Mouse (Mus musculus): Measurements from ENCODE around the gene Ube2z. TPM values are rescaled to one million over a fixed set of nuclear protein-coding genes. Genes with fewer than 3 reads are reported as not detected.

Ube2z gene
- polyA plus RNA-seq, 1 experiment from 2014 or later: 32.7 TPM

- DNase-seq (no peak), ATAC-seq (ENCODE audit: low FRiP score, low TSS enrichment) (no peak)
- WGBS: 76% methylated on average over 3 of the region's 3 CpGs
- H3K4me3 ChIP-seq (replicated peaks; ENCODE audit: low read depth, low read length): no peak overlapping the region
- no peak overlapping the region for H3K9ac ChIP-seq (replicated peaks; ENCODE audit: low read length)
- H3K4me1 ChIP-seq (ENCODE audit: control insufficient read depth, insufficient read depth, low read length): no peaks in the 10 kb centered on the region
- H3K9me3 ChIP-seq (ENCODE audit: control insufficient read depth, low read length): no peaks in the 10 kb centered on the region; the same call in 1 of the 2 replicates
- no peak overlapping the region for H3K27ac ChIP-seq (replicated peaks; ENCODE audit: low read depth, low read length)
- no peak overlapping the region for H3K4me2 ChIP-seq (ENCODE audit: low read length)
- H3K27me3 ChIP-seq (ENCODE audit: control insufficient read depth, insufficient read depth, low read length): no peaks in the 10 kb centered on the region
- H3K36me3 ChIP-seq (ENCODE audit: control insufficient read depth, insufficient read depth, low read length): no peaks in the 10 kb centered on the region
Observed at GRCm38 (mm10) chr11:96082682-96083081, 17.5 kb upstream of the Ube2z start.

GRCm38 (mm10) chr11:96080736-96081135 lies 15.5 kb upstream of the Ube2z start:
- Histone ChIP-seq H3K9me3 (ENCODE audit: control insufficient read depth, low read length) (no peaks in the 10 kb centered on the region), H3K36me3 (ENCODE audit: control insufficient read depth, insufficient read depth, low read length) (no peaks in the 10 kb centered on the region), H3K4me3 (replicated peaks; ENCODE audit: low read depth, low read length) (no peak overlapping the region), H3K4me2 (ENCODE audit: low read length) (no peak overlapping the region), H3K4me1 (ENCODE audit: control insufficient read depth, insufficient read depth, low read length) (no peaks in the 10 kb centered on the region), H3K9ac (replicated peaks; ENCODE audit: low read length) (no peak overlapping the region), H3K27ac (replicated peaks; ENCODE audit: low read depth, low read length) (no peak overlapping the region), H3K27me3 (ENCODE audit: control insufficient read depth, insufficient read depth, low read length) (no peaks in the 10 kb centered on the region)
- ATAC-seq (ENCODE audit: low FRiP score, low TSS enrichment) (no peak), DNase-seq (no peak)
- 82% methylated on average over 5 of the region's 5 CpGs for WGBS

- Histone ChIP-seq H3K4me1 (ENCODE audit: control insufficient read depth, insufficient read depth, low read length) (peaks cover 14% of the 10 kb centered on the region), H3K4me3 (replicated peaks; ENCODE audit: low read depth, low read length) (peak overlapping the region; percentile 29), H3K4me2 (ENCODE audit: low read length) (peak overlapping the region; percentile 54), H3K36me3 (ENCODE audit: control insufficient read depth, insufficient read depth, low read length) (peaks cover 9% of the 10 kb centered on the region), H3K27ac (replicated peaks; ENCODE audit: low read depth, low read length) (peak overlapping the region; percentile 75), H3K27me3 (ENCODE audit: control insufficient read depth, insufficient read depth, low read length) (no peaks in the 10 kb centered on the region), H3K9ac (replicated peaks; ENCODE audit: low read length) (0 out of 2 replicates have a peak overlapping the region, but pooled peaks have one; percentile 44), H3K9me3 (ENCODE audit: control insufficient read depth, low read length) (no peaks in the 10 kb centered on the region)
- 71% methylated on average over 13 of the region's 13 CpGs for WGBS
- ATAC-seq (ENCODE audit: low FRiP score, low TSS enrichment): no peak
- DNase-seq: no peak
Observed at GRCm38 (mm10) chr11:96076221-96077105, 11.3 kb upstream of the Ube2z start.

- DNase-seq (peak; percentile 99), ATAC-seq (ENCODE audit: low FRiP score, low TSS enrichment) (peak; percentile 97)
- Histone ChIP-seq H3K9me3 (ENCODE audit: control insufficient read depth, low read length) (no peaks in the 10 kb centered on the region), H3K4me3 (replicated peaks; ENCODE audit: low read depth, low read length) (peak within 1 kb of the TSS; percentile 73), H3K4me2 (ENCODE audit: low read length) (peak within 1 kb of the TSS; percentile 79), H3K27ac (replicated peaks; ENCODE audit: low read depth, low read length) (peak within 1 kb of the TSS; percentile 75), H3K36me3 (ENCODE audit: control insufficient read depth, insufficient read depth, low read length) (peaks cover 17% of the 10 kb centered on the region), H3K4me1 (ENCODE audit: control insufficient read depth, insufficient read depth, low read length) (peaks cover 14% of the 10 kb centered on the region), H3K27me3 (ENCODE audit: control insufficient read depth, insufficient read depth, low read length) (no peaks in the 10 kb centered on the region), H3K9ac (replicated peaks; ENCODE audit: low read length) (peak within 1 kb of the TSS; percentile 66)
- WGBS: under 1% methylated on average over 37 of the region's 37 CpGs
Observed at GRCm38 (mm10) chr11:96075509-96076220, 10.5 kb upstream of the Ube2z start, which contains the start of gene Atp5g1. Gene Atp5g1, minus strand, starts transcription at chr11:96075670.

- Histone ChIP-seq H3K36me3 (ENCODE audit: control insufficient read depth, insufficient read depth, low read length) (peaks cover 22% of the 10 kb centered on the region), H3K4me1 (ENCODE audit: control insufficient read depth, insufficient read depth, low read length) (peaks cover 14% of the 10 kb centered on the region), H3K4me3 (replicated peaks; ENCODE audit: low read depth, low read length) (peak overlapping the region; percentile 73), H3K27me3 (ENCODE audit: control insufficient read depth, insufficient read depth, low read length) (no peaks in the 10 kb centered on the region), H3K9me3 (ENCODE audit: control insufficient read depth, low read length) (no peaks in the 10 kb centered on the region), H3K4me2 (ENCODE audit: low read length) (peak overlapping the region; percentile 79), H3K9ac (replicated peaks; ENCODE audit: low read length) (peak overlapping the region; percentile 66), H3K27ac (replicated peaks; ENCODE audit: low read depth, low read length) (peak overlapping the region; percentile 73)
- ATAC-seq (ENCODE audit: low FRiP score, low TSS enrichment) (no peak; the same call in 1 of the 2 replicates), DNase-seq (no peak)
- WGBS: 0% methylated on average over 15 of the region's 15 CpGs
Observed at GRCm38 (mm10) chr11:96075177-96075508, 10.0 kb upstream of the Ube2z start.

GRCm38 (mm10) chr11:96074351-96075176 lies 9.4 kb upstream of the Ube2z start:
- Histone ChIP-seq H3K9ac (replicated peaks; ENCODE audit: low read length) (peak overlapping the region; percentile 66), H3K36me3 (ENCODE audit: control insufficient read depth, insufficient read depth, low read length) (peaks cover 23% of the 10 kb centered on the region), H3K4me3 (replicated peaks; ENCODE audit: low read depth, low read length) (peak overlapping the region; percentile 73), H3K4me1 (ENCODE audit: control insufficient read depth, insufficient read depth, low read length) (peaks cover 14% of the 10 kb centered on the region), H3K4me2 (ENCODE audit: low read length) (peak overlapping the region; percentile 79), H3K9me3 (ENCODE audit: control insufficient read depth, low read length) (no peaks in the 10 kb centered on the region), H3K27me3 (ENCODE audit: control insufficient read depth, insufficient read depth, low read length) (no peaks in the 10 kb centered on the region), H3K27ac (replicated peaks; ENCODE audit: low read depth, low read length) (peak overlapping the region; percentile 73)
- WGBS: 29% methylated on average over 17 of the region's 17 CpGs
- DNase-seq (no peak), ATAC-seq (ENCODE audit: low FRiP score, low TSS enrichment) (no peak)

GRCm38 (mm10) chr11:96073295-96073993 lies 8.3 kb upstream of the Ube2z start:
- peaks cover 14% of the 10 kb centered on the region for H3K4me1 ChIP-seq (ENCODE audit: control insufficient read depth, insufficient read depth, low read length)
- H3K9ac ChIP-seq (replicated peaks; ENCODE audit: low read length): no peak overlapping the region
- peak overlapping the region; percentile 79; the same call in 1 of the 2 replicates for H3K4me2 ChIP-seq (ENCODE audit: low read length)
- H3K4me3 ChIP-seq (replicated peaks; ENCODE audit: low read depth, low read length): no peak overlapping the region
- no peak for DNase-seq
- peaks cover 23% of the 10 kb centered on the region for H3K36me3 ChIP-seq (ENCODE audit: control insufficient read depth, insufficient read depth, low read length)
- no peaks in the 10 kb centered on the region for H3K9me3 ChIP-seq (ENCODE audit: control insufficient read depth, low read length)
- no peak overlapping the region for H3K27ac ChIP-seq (replicated peaks; ENCODE audit: low read depth, low read length)
- 90% methylated on average over 7 of the region's 9 CpGs for WGBS
- no peak for ATAC-seq (ENCODE audit: low FRiP score, low TSS enrichment)
- H3K27me3 ChIP-seq (ENCODE audit: control insufficient read depth, insufficient read depth, low read length): no peaks in the 10 kb centered on the region

GRCm38 (mm10) chr11:96071013-96071412 lies 5.8 kb upstream of the Ube2z start:
- Histone ChIP-seq H3K9me3 (ENCODE audit: control insufficient read depth, low read length) (no peaks in the 10 kb centered on the region), H3K4me2 (ENCODE audit: low read length) (no peak overlapping the region), H3K27me3 (ENCODE audit: control insufficient read depth, insufficient read depth, low read length) (no peaks in the 10 kb centered on the region), H3K36me3 (ENCODE audit: control insufficient read depth, insufficient read depth, low read length) (peaks cover 23% of the 10 kb centered on the region), H3K27ac (replicated peaks; ENCODE audit: low read depth, low read length) (no peak overlapping the region), H3K4me3 (replicated peaks; ENCODE audit: low read depth, low read length) (no peak overlapping the region), H3K9ac (replicated peaks; ENCODE audit: low read length) (no peak overlapping the region), H3K4me1 (ENCODE audit: control insufficient read depth, insufficient read depth, low read length) (peaks cover 14% of the 10 kb centered on the region)
- ATAC-seq (ENCODE audit: low FRiP score, low TSS enrichment) (no peak), DNase-seq (no peak)
- WGBS: 98% methylated on average over 1 of the region's 1 CpGs

Measured in midbrain, embryonic 14.5 days (tissue).